Mouse (Mus musculus): ENCODE data around the gene Pyroxd1. TPM values are rescaled to one million over a fixed set of nuclear protein-coding genes. Genes with fewer than 3 reads are reported as not detected.

The Pyroxd1 gene
- polyA plus RNA-seq (2017; shearing (Covaris generic)): 17.9 TPM

DNA sequence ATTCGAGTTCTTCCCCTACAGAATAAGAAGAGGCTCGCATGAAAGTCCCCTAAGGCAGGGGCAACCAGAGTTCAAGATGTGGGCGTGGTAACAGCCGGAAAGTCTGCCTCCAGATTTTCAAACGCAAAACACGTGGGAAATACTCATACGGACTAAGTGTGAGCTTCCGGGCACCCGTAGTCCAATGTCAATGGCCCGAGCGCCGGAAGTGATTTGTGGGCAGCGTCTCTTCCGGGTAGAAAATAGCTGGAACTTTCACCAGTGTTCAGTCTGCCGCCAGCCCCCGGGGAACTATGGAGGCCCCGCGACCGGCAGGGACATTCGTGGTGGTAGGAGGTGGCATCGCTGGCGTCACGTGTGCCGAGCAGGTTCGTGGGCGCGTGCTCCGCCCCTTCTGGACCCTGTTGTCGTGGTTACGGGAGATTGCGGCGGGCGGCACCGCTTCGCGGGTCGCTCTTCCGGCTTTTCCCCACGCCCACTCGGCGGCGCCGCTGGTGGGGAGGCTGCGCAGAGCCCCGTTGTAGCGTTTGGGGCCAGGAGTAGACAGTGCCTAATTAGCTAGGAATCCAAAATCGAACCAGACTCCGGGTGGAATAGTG, at the start of gene Pyroxd1:
Gene Pyroxd1, plus strand, starts transcription at position 215 of the 599 bp plus-strand sequence.

DNA sequence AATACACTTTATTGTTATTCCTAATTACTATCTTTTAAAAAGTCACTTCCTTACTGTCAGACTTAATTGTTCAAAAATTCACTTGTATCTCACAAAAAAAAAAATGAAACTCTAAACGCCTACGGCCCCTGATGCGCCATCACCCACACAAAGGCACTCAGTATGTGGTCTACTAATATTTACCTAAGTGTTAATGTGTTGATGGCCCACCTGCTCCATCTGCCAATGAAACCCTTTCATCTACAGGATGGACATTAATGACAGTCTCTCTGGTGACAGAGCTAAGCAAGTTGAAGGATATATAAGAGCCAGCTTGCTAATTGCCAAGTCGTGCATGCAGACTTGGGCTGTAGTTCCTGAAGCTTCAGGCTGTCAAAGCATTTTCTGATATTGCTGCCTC, 47.4 kb upstream of the Pyroxd1 start, which contains the start of gene Iapp:
Gene Iapp, plus strand, starts transcription at position 326 of the 400 bp plus-strand sequence.

DNA sequence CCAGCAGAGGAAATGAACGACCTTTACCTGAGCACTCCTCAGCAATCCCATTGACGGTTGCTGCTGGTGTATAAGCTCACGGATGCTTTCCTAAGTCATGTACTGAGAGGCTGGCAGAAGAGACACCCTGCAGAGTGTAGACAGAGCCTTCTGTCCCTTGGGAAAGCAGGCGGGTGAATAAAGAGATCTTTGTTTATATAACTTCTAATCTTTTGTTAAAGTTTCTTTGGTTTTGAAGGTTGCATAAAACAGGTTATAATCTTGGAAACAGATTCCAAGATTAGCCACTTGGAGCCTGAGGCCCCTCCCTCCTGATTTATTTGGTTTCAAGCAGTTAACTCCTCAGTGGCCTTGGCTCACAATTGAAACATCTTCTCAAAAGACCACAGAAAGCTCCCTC, 22.6 kb upstream of the Pyroxd1 start, which contains the start of gene Slco1a5:
Gene Slco1a5, minus strand, starts transcription at position 101 of the 400 bp plus-strand sequence.

DNA sequence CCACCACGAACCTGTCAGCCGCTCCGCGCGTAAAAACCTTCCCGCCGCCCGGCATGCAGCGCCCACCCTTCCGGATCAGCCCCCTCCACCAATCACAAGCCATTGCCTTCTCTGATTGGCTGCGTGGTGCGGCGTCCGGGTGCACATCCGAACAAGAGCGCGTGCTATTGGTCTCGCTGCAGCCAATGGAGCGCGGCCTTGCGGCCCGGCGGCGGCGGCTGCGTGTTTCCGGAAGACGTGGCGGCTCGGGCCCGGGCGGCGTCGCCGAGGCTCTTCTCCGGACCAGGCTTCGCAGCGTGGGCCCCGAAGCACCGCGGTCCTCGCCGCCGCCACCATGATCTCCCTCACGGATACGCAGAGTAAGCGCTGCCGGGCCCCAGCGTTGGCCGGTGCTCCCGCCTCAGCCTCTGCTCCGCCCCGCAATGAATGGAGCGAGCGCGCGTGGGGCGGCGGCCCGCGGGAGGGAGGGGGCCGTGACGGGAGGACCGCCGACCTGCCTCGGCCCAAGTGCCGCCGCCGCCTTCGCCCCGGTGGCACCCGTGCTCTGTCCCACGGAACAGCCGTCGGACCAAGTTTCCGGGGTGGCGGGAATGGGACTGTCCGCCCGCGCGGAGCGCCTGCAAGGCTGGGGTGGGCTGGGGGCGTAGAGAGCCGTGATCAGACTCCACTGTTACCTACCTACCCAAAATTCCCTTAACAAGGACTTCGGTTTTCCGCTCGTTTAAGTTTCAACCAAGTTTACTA, 41.7 kb downstream of the Pyroxd1 start, which contains the start of the genes Recql and Golt1b:
Gene Recql, minus strand, starts transcription at position 77 of the 744 bp plus-strand sequence.
Gene Golt1b, plus strand, starts transcription at position 211 of the 744 bp plus-strand sequence.

Other genes starting within 250 kb of the Pyroxd1 start
- gene Slco1a6, start 137.1 kb upstream of the Pyroxd1 start, polyA plus RNA-seq (2017; shearing (Covaris generic)): 1.4 TPM
- not detected for gene Iapp, start 47.2 kb upstream of the Pyroxd1 start, polyA plus RNA-seq (2017; shearing (Covaris generic))
- 0.20 TPM for gene Slco1a5, start 22.7 kb upstream of the Pyroxd1 start, polyA plus RNA-seq (2017; shearing (Covaris generic))
- 36.5 TPM for gene Recql, start 41.4 kb downstream of the Pyroxd1 start, polyA plus RNA-seq (2017; shearing (Covaris generic))
- 36.2 TPM for gene Golt1b, start 41.6 kb downstream of the Pyroxd1 start, polyA plus RNA-seq (2017; shearing (Covaris generic))
- gene Spx, start 67.8 kb downstream of the Pyroxd1 start, polyA plus RNA-seq (2017; shearing (Covaris generic)): 1.1 TPM
- not detected for gene Gys2, start 127.5 kb downstream of the Pyroxd1 start, polyA plus RNA-seq (2017; shearing (Covaris generic))
- gene Ldhb, start 162.3 kb downstream of the Pyroxd1 start, polyA plus RNA-seq (2017; shearing (Covaris generic)): 26.8 TPM
- gene Kcnj8, start 226.0 kb downstream of the Pyroxd1 start, polyA plus RNA-seq (2017; shearing (Covaris generic)): 5.3 TPM